Mouse (Mus musculus): ENCODE results near the gene Ints13.

GRCm38 (mm10) chr6:146540386-146540785 lies 37.2 kb downstream of the Ints13 start:
- TF ChIP-seq CTCF (conservative IDR thresholded peaks at IDR 0.05 in 1 of 2, IDR thresholded peaks at IDR 0.05 in 1 of 2; ENCODE audit: low read depth in 2 of 2, low read length in 2 of 2) (no peak), POLR2AphosphoS2 (IDR thresholded peaks at IDR 0.05; ENCODE audit: low read depth, low read length) (no peak), E2F4 (IDR thresholded peaks at IDR 0.05; ENCODE audit: insufficient replicate concordance, low read depth, low read length) (no peak), HCFC1 (IDR thresholded peaks at IDR 0.05; ENCODE audit: low read depth, low read length) (no peak), CHD1 (IDR thresholded peaks at IDR 0.05; ENCODE audit: low read depth, low read length) (no peak), POLR2A (IDR thresholded peaks at IDR 0.05; ENCODE audit: low read depth, low read length) (no peak), CHD2 (IDR thresholded peaks at IDR 0.05; ENCODE audit: low read length) (no peak), NELFE (IDR thresholded peaks at IDR 0.05; ENCODE audit: low read depth, low read length) (no peak), TBP (conservative IDR thresholded peaks at IDR 0.05; ENCODE audit: low read depth, low read length) (no peak), SIN3A (IDR thresholded peaks at IDR 0.05; ENCODE audit: low read length) (no peak), PAX5 (IDR thresholded peaks at IDR 0.05; ENCODE audit: low read length) (no peak), MAX (IDR thresholded peaks at IDR 0.05; ENCODE audit: low read length) (no peak), MXI1 (IDR thresholded peaks at IDR 0.05; ENCODE audit: low read depth, low read length) (no peak), NRF1 (IDR thresholded peaks at IDR 0.05; ENCODE audit: low read depth, low read length) (no peak)

All from CH12.LX (cell line).